Mouse (Mus musculus): ENCODE results near the gene Morf4l2.

- TF ChIP-seq CTCF (IDR thresholded peaks at IDR 0.05; ENCODE audit: low read depth), result no peak
- TF ChIP-seq EP300 (optimal IDR thresholded peaks at IDR 0.05), result no peak
These were observed 2.5 kb downstream of the Morf4l2 start for GRCm38 (mm10) chrX:136740791-136741650.
